Mouse (Mus musculus) urinary bladder, postnatal 25 days (tissue): ENCODE measurements at regions not wholly inside any gene's neighbourhood (a gene's known extent, or its start where the extent isn't known, plus 50 kb on each side); places are given as distances from the start of the nearest gene placed in this dataset.

ENCODE experiments used
- DNase-seq: peaks from one replicate; pipeline ENCODE4 v3.0.0; 2022; ENCODE audit warnings: low spot score

- DNase-seq = no peak
Measured at GRCm38 (mm10) chr14:80789131-80789530, 805.2 kb downstream of the Olfm4 start.

- no peak for DNase-seq
Measured at GRCm38 (mm10) chr14:80799370-80799959, 815.6 kb downstream of the Olfm4 start.

GRCm38 (mm10) chr14:80830476-80830875 is 846.6 kb downstream of the Olfm4 start:
- DNase-seq = no peak

GRCm38 (mm10) chr14:80844550-80844949 is 860.7 kb downstream of the Olfm4 start:
- DNase-seq = no peak

- peak; percentile 39 for DNase-seq
Measured at GRCm38 (mm10) chr14:80845576-80846269, 861.8 kb downstream of the Olfm4 start.

GRCm38 (mm10) chr14:80846420-80847083 is 862.7 kb downstream of the Olfm4 start:
- no peak for DNase-seq
